Mouse (Mus musculus): Measurements from ENCODE around the gene Rc3h1.
"Not testable (repeated sequence)": the region's sequence is repeated elsewhere in the genome, so short reads cannot be mapped to it uniquely, and the experiment has no call there.

Gene Rc3h1

GRCm38 (mm10) chr1:160963199-160963598 is 57.0 kb downstream of the Rc3h1 start:
- in situ Hi-C loops (cut with MboI) = no loop called here

GRCm38 (mm10) chr1:160967268-160967667 is 61.0 kb downstream of the Rc3h1 start:
- in situ Hi-C loops (cut with MboI) = no loop called here

GRCm38 (mm10) chr1:160968643-160969042 is 62.4 kb downstream of the Rc3h1 start:
- in situ Hi-C loops (cut with MboI) = no loop called here

GRCm38 (mm10) chr1:160978071-160978735 is 72.0 kb downstream of the Rc3h1 start, which contains the start of gene Serpinc1:
Gene Serpinc1, plus strand, starts transcription at chr1:160978585.
- in situ Hi-C loops (cut with MboI) = no loop called here

- in situ Hi-C loops (cut with MboI) = no loop called here
Observed at GRCm38 (mm10) chr1:160980021-160980420, 73.8 kb downstream of the Rc3h1 start.

- in situ Hi-C loops (cut with MboI) = no loop called here
Observed at GRCm38 (mm10) chr1:160980537-160981234, 74.5 kb downstream of the Rc3h1 start.

GRCm38 (mm10) chr1:160981337-160981736 is 75.1 kb downstream of the Rc3h1 start:
- in situ Hi-C loops (cut with MboI) = no loop called here

- in situ Hi-C loops (cut with MboI) = no loop called here
Observed at GRCm38 (mm10) chr1:160982887-160983286, 76.7 kb downstream of the Rc3h1 start.

- in situ Hi-C loops (cut with MboI) = not testable (repeated sequence)
Observed at GRCm38 (mm10) chr1:160984731-160985130, 78.5 kb downstream of the Rc3h1 start.

GRCm38 (mm10) chr1:160985477-160985876 is 79.3 kb downstream of the Rc3h1 start:
- in situ Hi-C loops (cut with MboI) = no loop called here

GRCm38 (mm10) chr1:160986881-160987635 is 80.8 kb downstream of the Rc3h1 start:
- in situ Hi-C loops (cut with MboI) = no loop called here

- in situ Hi-C loops (cut with MboI) = no loop called here
Observed at GRCm38 (mm10) chr1:160989395-160989794, 83.2 kb downstream of the Rc3h1 start.

- in situ Hi-C loops (cut with MboI) = no loop called here
Observed at GRCm38 (mm10) chr1:160993851-160994250, 87.6 kb downstream of the Rc3h1 start.

GRCm38 (mm10) chr1:161004942-161005341 is 98.7 kb downstream of the Rc3h1 start:
- in situ Hi-C loops (cut with MboI) = no loop called here

GRCm38 (mm10) chr1:161005526-161005925 is 99.3 kb downstream of the Rc3h1 start:
- in situ Hi-C loops (cut with MboI) = no loop called here

GRCm38 (mm10) chr1:161006471-161006870 is 100.3 kb downstream of the Rc3h1 start:
- in situ Hi-C loops (cut with MboI) = no loop called here

- in situ Hi-C loops (cut with MboI) = no loop called here
Observed at GRCm38 (mm10) chr1:161008038-161008437, 101.8 kb downstream of the Rc3h1 start.

GRCm38 (mm10) chr1:161010436-161010835 is 104.2 kb downstream of the Rc3h1 start:
- in situ Hi-C loops (cut with MboI) = no loop called here

GRCm38 (mm10) chr1:161016378-161016777 is 110.2 kb downstream of the Rc3h1 start:
- in situ Hi-C loops (cut with MboI) = no loop called here

GRCm38 (mm10) chr1:161020051-161020450 is 113.8 kb downstream of the Rc3h1 start:
- in situ Hi-C loops (cut with MboI) = no loop called here

Data from mature B cell (primary cell).